Mouse (Mus musculus): ENCODE results near the gene A3galt2. TPM values are rescaled to one million over a fixed set of nuclear protein-coding genes. Genes with fewer than 3 reads are reported as not detected.

A3galt2 gene
- polyA plus RNA-seq, 1 experiment from 2014 or later, result 0.10 TPM

- H3K27ac ChIP-seq (replicated peaks), result peak overlapping the region; percentile 99; the same call in 1 of the 2 replicates
- H3K4me1 ChIP-seq, result peaks cover 89% of the 10 kb centered on the region
- 79% methylated on average over 6 of the region's 6 CpGs for WGBS
- peaks cover 54% of the 10 kb centered on the region for H3K36me3 ChIP-seq
- H3K9me3 ChIP-seq (replicated peaks), result no peaks in the 10 kb centered on the region
- peaks cover 9% of the 10 kb centered on the region for H3K27me3 ChIP-seq (ENCODE audit: low read depth, poor library complexity, severe bottlenecking)
- H3K4me3 ChIP-seq, result peak overlapping the region; percentile 94
- no peak for DNase-seq (ENCODE audit: low spot score)
These were observed 24.9 kb upstream of the A3galt2 start for GRCm38 (mm10) chr4:128730271-128730670.

GRCm38 (mm10) chr4:128732794-128733193 lies 22.4 kb upstream of the A3galt2 start:
- H3K4me3 ChIP-seq, result no peak overlapping the region
- H3K27me3 ChIP-seq (ENCODE audit: low read depth, poor library complexity, severe bottlenecking), result no peaks in the 10 kb centered on the region
- H3K27ac ChIP-seq (replicated peaks), result no peak overlapping the region
- H3K36me3 ChIP-seq, result peaks cover 68% of the 10 kb centered on the region
- H3K4me1 ChIP-seq, result peaks cover 93% of the 10 kb centered on the region
- 72% methylated on average over 5 of the region's 5 CpGs for WGBS
- no peak for DNase-seq (ENCODE audit: low spot score)
- H3K9me3 ChIP-seq (replicated peaks), result no peaks in the 10 kb centered on the region

- Histone ChIP-seq H3K27ac (replicated peaks) (peak overlapping the region; percentile 64), H3K36me3 (peaks cover 75% of the 10 kb centered on the region), H3K4me1 (peaks cover 99% of the 10 kb centered on the region), H3K9me3 (replicated peaks) (no peaks in the 10 kb centered on the region), H3K4me3 (peak overlapping the region; percentile 2), H3K27me3 (ENCODE audit: low read depth, poor library complexity, severe bottlenecking) (no peaks in the 10 kb centered on the region)
- no peak for DNase-seq (ENCODE audit: low spot score)
- 61% methylated on average over 6 of the region's 6 CpGs for WGBS
These were observed 21.7 kb upstream of the A3galt2 start for GRCm38 (mm10) chr4:128733496-128733895.

- 49% methylated on average over 5 of the region's 5 CpGs for WGBS
- H3K4me3 ChIP-seq, result peak overlapping the region; percentile 2; the same call in 1 of the 2 replicates
These were observed 20.9 kb upstream of the A3galt2 start for GRCm38 (mm10) chr4:128734217-128734616.

GRCm38 (mm10) chr4:128734721-128735671 lies 20.2 kb upstream of the A3galt2 start:
- no peaks in the 10 kb centered on the region for H3K9me3 ChIP-seq (replicated peaks)
- peak overlapping the region; percentile 94 for H3K27ac ChIP-seq (replicated peaks)
- no peak for DNase-seq (ENCODE audit: low spot score)
- peaks cover 74% of the 10 kb centered on the region for H3K36me3 ChIP-seq
- peaks cover 85% of the 10 kb centered on the region for H3K4me1 ChIP-seq
- no peaks in the 10 kb centered on the region for H3K27me3 ChIP-seq (ENCODE audit: low read depth, poor library complexity, severe bottlenecking)
- WGBS, result 86% methylated on average over 18 of the region's 18 CpGs
- peak overlapping the region; percentile 23; the same call in 1 of the 2 replicates for H3K4me3 ChIP-seq

More at GRCm38 (mm10) chr4:128734217-128734616, 20.9 kb upstream of the A3galt2 start:
- Histone ChIP-seq H3K27ac (replicated peaks) (peak overlapping the region; percentile 64), H3K27me3 (ENCODE audit: low read depth, poor library complexity, severe bottlenecking) (no peaks in the 10 kb centered on the region), H3K36me3 (peaks cover 74% of the 10 kb centered on the region), H3K9me3 (replicated peaks) (no peaks in the 10 kb centered on the region), H3K4me1 (peaks cover 93% of the 10 kb centered on the region)
- DNase-seq (ENCODE audit: low spot score), result no peak

GRCm38 (mm10) chr4:128737137-128737589 lies 18.0 kb upstream of the A3galt2 start:
- H3K9me3 ChIP-seq (replicated peaks), result no peaks in the 10 kb centered on the region
- no peaks in the 10 kb centered on the region for H3K27me3 ChIP-seq (ENCODE audit: low read depth, poor library complexity, severe bottlenecking)
- 11% methylated on average over 6 of the region's 6 CpGs for WGBS
- H3K4me1 ChIP-seq, result peaks cover 86% of the 10 kb centered on the region
- peaks cover 72% of the 10 kb centered on the region for H3K36me3 ChIP-seq
- peak overlapping the region; percentile 94 for H3K27ac ChIP-seq (replicated peaks)
- peak overlapping the region; percentile 37 for H3K4me3 ChIP-seq
- peak; percentile 82 for DNase-seq (ENCODE audit: low spot score)

GRCm38 (mm10) chr4:128737825-128738610 lies 17.1 kb upstream of the A3galt2 start:
- no peaks in the 10 kb centered on the region for H3K9me3 ChIP-seq (replicated peaks)
- peaks cover 81% of the 10 kb centered on the region for H3K36me3 ChIP-seq
- H3K27ac ChIP-seq (replicated peaks), result peak overlapping the region; percentile 94
- WGBS, result 72% methylated on average over 14 of the region's 14 CpGs
- no peaks in the 10 kb centered on the region for H3K27me3 ChIP-seq (ENCODE audit: low read depth, poor library complexity, severe bottlenecking)
- H3K4me3 ChIP-seq, result peak overlapping the region; percentile 9; the same call in 1 of the 2 replicates
- peaks cover 87% of the 10 kb centered on the region for H3K4me1 ChIP-seq
- no peak for DNase-seq (ENCODE audit: low spot score)

GRCm38 (mm10) chr4:128740878-128741277 lies 14.3 kb upstream of the A3galt2 start:
- H3K27ac ChIP-seq (replicated peaks), result no peak overlapping the region
- no peaks in the 10 kb centered on the region for H3K27me3 ChIP-seq (ENCODE audit: low read depth, poor library complexity, severe bottlenecking)
- DNase-seq (ENCODE audit: low spot score), result peak; percentile 7
- 84% methylated on average over 1 of the region's 1 CpGs for WGBS
- H3K9me3 ChIP-seq (replicated peaks), result no peaks in the 10 kb centered on the region
- peaks cover 64% of the 10 kb centered on the region for H3K4me1 ChIP-seq
- H3K36me3 ChIP-seq, result peaks cover 81% of the 10 kb centered on the region
- no peak overlapping the region for H3K4me3 ChIP-seq

- H3K4me1 ChIP-seq, result peaks cover 54% of the 10 kb centered on the region
These were observed 13.3 kb upstream of the A3galt2 start for GRCm38 (mm10) chr4:128741906-128742305.

GRCm38 (mm10) chr4:128742379-128742970 lies 12.7 kb upstream of the A3galt2 start:
- Histone ChIP-seq H3K36me3 (peaks cover 91% of the 10 kb centered on the region), H3K9me3 (replicated peaks) (no peaks in the 10 kb centered on the region), H3K27me3 (ENCODE audit: low read depth, poor library complexity, severe bottlenecking) (no peaks in the 10 kb centered on the region), H3K27ac (replicated peaks) (peak overlapping the region; percentile 30; the same call in 1 of the 2 replicates), H3K4me1 (peaks cover 48% of the 10 kb centered on the region), H3K4me3 (no peak overlapping the region)
- DNase-seq (ENCODE audit: low spot score), result peak; percentile 11
- WGBS, result 56% methylated on average over 10 of the region's 10 CpGs

More at GRCm38 (mm10) chr4:128741906-128742305, 13.3 kb upstream of the A3galt2 start:
- peak; percentile 13 for DNase-seq (ENCODE audit: low spot score)
- Histone ChIP-seq H3K4me3 (no peak overlapping the region), H3K27me3 (ENCODE audit: low read depth, poor library complexity, severe bottlenecking) (no peaks in the 10 kb centered on the region), H3K36me3 (peaks cover 85% of the 10 kb centered on the region), H3K9me3 (replicated peaks) (no peaks in the 10 kb centered on the region), H3K27ac (replicated peaks) (0 out of 2 replicates have a peak overlapping the region, but pooled peaks have one; percentile 34)
- 35% methylated on average over 5 of the region's 5 CpGs for WGBS

GRCm38 (mm10) chr4:128743031-128743626 lies 12.0 kb upstream of the A3galt2 start:
- Histone ChIP-seq H3K9me3 (replicated peaks) (no peaks in the 10 kb centered on the region), H3K4me1 (peaks cover 42% of the 10 kb centered on the region), H3K4me3 (no peak overlapping the region), H3K27me3 (ENCODE audit: low read depth, poor library complexity, severe bottlenecking) (no peaks in the 10 kb centered on the region), H3K27ac (replicated peaks) (peak overlapping the region; percentile 30; the same call in 1 of the 2 replicates), H3K36me3 (peaks cover 92% of the 10 kb centered on the region)
- 81% methylated on average over 12 of the region's 12 CpGs for WGBS
- DNase-seq (ENCODE audit: low spot score), result no peak

GRCm38 (mm10) chr4:128745160-128745559 lies 10.0 kb upstream of the A3galt2 start:
- Histone ChIP-seq H3K27me3 (ENCODE audit: low read depth, poor library complexity, severe bottlenecking) (no peaks in the 10 kb centered on the region), H3K4me3 (no peak overlapping the region), H3K36me3 (peaks cover 95% of the 10 kb centered on the region), H3K9me3 (replicated peaks) (no peaks in the 10 kb centered on the region), H3K27ac (replicated peaks) (no peak overlapping the region), H3K4me1 (peaks cover 35% of the 10 kb centered on the region)
- WGBS, result 95% methylated on average over 8 of the region's 8 CpGs
- DNase-seq (ENCODE audit: low spot score), result no peak
